Mouse (Mus musculus) T-helper 2 cell (primary cell): ENCODE measurements around the gene Tmem232.
"Not testable (repeated sequence)": the region's sequence is repeated elsewhere in the genome, so short reads cannot be mapped to it uniquely, and the experiment has no call there.

Experiments
- in situ Hi-C: fragments of 300-600 bp; cut with MboI, MseI; formaldehyde crosslinking; loops from one replicate; pipeline ENCODE4 v1.15.1; 2025; ENCODE audit warnings: high pct_unique_total_duplicates

Gene Tmem232

DNA sequence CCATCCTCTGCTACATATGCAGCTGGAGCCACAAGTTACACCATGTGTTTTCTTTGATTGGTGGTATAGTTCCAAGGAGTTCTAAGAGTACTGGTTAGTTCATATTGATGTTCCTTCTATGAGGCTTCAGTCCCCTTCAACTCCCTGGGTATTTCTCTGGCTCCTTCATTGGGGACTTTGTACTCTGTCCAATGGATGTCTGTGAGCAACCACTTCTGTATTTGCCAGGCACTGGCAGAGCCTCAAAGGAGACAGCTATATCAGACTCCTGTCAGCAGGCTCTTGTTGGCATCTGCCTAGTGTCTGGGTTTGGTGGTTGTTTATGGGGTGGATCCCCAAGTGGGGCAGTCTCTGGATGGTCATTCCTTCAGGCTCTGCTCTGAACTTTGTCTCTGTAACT lies 8.2 kb downstream of the Tmem232 start:
- in situ Hi-C loops: loop anchor here (10.0 kb wide), 1 partner anchor 1038 kb away; no protein-coding TSS in a partner anchor

DNA sequence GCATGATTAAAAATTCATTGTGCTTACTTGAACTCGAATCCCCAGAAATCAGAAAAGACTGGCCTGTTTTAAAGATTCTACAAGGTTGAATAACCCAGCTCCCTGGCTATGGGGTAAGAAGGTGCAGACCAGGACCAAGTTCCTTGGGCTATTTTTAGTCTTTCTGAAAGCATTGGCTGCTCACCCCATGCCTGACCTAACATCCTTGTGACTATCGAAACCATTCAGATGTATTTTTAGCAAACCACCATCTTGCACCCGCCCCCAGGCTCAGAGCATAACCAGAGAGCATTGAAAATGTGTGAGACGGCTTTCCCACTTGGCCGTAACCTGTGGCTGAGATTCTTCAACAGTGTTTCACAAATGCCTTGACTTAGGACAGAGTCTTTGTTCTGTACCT lies 13.1 kb downstream of the Tmem232 start:
- in situ Hi-C loops: no loop called here

DNA sequence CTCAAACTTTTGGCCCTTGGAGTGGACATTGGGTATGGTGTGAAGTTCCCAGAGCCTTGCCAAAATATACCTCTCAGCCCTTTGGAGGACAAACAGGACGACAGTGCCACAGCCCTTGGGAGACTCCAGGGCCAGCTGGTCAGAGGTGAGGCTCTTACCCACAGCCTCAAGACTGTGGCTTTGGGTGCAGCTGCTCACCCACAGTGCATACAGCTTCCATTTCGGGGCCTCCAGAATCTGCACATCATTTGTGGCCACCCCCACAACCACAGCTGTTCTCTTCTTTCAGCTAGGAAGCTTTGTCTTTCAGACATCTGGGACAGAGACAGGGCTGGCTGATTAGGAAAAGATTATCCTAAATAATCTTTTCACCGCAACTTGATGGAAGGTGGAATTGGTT lies 27.1 kb downstream of the Tmem232 start:
- in situ Hi-C loops: loop anchor here (10.0 kb wide), 1 partner anchor 1559 kb away; no protein-coding TSS in a partner anchor

DNA sequence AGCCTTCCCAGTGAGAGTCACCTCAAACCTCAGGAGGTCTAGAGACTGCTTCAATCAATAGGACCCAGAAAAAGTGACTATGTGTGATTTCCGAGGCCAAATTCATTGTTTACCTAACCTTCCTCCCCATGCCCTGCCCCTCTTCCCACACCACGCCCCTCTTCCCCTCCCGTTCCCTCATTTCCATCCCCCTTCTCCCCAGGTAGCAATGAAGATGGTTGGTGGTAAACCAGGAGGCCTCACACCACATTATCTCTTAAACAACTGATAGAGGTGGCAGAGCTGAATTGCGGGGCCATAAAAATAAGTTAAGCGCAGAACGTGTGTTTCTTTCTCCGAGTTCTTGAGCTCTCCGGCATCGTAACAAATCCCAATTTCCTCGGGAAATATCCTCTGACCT lies 55.9 kb downstream of the Tmem232 start:
- in situ Hi-C loops: no loop called here

DNA sequence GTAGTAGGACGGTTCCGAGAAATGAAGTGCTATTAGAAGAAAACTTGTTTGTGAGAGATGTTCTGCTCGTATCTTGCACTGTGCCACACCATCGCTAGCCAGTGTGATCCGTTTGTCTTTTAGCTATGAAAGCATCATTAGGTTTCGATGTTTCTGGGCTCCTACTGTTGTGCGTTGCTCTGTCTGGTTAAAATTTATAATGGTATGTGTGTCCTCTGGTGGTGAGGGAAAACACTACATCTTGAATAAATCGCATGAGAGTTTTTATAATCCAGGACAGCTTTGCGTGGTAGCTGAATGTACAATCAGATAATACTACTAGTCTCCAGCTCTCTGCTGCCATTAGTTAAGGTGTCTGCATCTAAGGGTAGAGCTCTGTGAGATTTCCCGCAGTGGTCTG lies 63.8 kb downstream of the Tmem232 start:
- in situ Hi-C loops: no loop called here

DNA sequence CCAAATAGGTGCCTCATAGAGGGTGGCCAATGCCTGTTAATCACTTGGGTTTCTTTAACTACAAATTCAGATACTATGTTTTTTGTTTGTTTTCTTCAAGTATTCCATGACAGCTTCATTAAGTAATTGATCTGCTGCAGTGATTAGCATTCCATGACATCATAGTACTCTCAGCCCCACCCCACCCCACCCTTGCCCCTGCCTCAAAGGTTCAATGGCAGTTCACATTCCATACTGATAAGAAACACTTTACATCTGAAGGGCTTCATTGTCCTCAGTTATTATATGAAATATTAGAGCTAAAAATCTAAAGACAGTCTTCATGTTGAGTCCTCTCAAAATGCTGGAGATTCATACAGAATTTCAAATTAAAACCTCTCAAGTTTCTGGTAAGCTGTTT lies 89.8 kb downstream of the Tmem232 start:
- in situ Hi-C loops: no loop called here

DNA sequence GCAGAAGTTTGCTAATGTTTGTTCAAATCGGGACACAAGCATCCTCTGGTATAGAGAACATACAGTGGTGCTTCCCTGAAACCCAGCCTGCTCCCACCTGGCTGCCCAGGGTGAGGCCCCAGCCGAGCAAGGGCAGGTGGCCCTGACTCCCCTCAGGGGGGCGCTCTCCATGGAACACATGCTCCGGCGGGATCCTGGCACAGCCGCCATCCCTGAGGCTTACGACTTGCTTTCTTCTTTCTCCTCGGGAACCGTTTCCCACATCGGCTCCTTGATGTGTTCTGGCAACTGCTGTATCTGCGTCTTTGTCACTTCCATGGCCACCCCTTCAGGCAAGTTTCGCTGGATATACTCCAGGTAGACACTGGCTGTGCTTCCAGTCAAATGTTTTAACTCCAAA lies 102.7 kb downstream of the Tmem232 start:
- in situ Hi-C loops: not testable (repeated sequence)

DNA sequence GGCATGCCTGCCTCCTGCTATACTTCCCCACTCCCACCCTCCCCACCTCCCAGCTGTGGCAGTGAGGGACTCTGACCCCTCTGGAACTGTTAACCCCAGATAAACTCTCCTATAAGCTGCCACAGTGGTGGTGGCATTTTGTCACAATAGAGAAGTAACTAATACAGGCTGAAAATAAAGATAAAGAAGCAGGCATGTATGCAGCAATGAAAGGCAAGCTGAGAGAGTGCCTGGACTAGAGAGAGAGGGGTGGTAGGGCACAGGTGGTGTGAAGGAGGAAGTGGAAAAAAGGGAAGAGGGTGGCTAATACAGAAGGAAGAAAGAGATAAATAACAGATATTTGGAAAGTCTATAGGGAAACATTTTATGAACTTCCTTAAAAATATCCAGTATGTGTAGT lies 121.5 kb downstream of the Tmem232 start:
- in situ Hi-C loops: loop anchor here (10.0 kb wide), 1 partner anchor 856 kb away; no protein-coding TSS in a partner anchor

DNA sequence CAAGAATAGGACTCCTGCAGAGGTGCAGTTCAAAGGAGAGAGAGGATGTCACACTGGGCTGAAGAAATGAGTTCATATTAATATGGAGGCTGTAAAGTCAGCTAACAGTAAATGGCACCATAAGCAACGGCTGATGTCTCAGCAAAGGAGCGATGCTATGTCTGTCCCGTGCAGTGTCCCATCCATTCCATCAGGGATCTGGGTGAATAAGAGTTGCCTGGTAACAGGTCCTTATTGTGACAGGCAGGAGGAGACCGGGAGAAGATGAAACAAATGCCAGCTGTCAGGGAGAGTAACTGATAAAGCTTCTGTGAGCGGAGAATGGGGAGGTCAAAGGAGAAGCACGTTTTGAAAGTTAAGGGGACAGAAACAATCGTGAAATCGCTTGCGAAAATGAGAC lies 135.3 kb downstream of the Tmem232 start:
- in situ Hi-C loops: no loop called here

DNA sequence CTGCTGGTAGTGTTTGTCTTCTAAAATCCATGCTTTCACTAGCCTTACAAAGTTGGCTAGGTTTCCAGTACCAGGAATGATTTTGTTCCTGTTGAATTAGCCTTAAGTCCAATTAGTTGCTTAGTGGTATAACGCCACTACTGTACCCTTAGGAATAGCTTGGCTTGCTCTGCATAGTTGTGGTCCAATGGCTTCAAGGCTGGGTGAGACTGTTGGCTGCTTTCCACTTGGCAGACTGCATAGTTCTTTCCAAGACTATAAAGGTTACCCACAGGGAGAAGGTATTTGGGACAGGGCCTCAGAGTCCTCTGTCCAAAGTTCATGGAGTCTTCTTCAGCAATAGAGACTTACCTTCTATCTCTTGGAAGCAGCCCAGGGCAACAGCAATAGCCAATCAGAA lies 139.7 kb downstream of the Tmem232 start:
- in situ Hi-C loops: no loop called here

DNA sequence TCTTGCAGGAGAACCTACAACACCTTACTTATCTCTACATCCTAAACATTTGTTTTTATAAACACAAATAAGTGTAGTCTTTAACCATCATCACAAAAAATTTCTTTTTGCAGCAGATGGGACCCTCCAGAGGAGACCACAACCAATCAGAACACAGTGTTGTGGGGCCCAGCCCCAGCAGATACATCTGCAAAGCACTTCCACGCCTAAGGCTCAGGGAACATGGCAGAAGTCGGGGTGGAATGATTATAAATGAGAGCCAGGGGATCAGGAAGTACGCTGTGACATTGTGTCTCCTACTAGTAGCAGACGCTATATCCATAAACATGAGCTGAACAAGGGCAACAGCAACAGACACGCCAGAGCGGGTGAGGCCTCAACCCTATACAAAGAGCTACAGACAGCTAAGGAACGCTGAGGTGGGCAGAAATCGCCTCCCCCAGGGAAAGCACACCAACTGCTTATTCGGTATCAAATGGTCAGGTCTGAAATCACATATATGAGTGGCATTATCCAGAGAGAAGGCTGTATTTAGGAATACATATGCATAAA lies 156.1 kb downstream of the Tmem232 start:
- in situ Hi-C loops: no loop called here

DNA sequence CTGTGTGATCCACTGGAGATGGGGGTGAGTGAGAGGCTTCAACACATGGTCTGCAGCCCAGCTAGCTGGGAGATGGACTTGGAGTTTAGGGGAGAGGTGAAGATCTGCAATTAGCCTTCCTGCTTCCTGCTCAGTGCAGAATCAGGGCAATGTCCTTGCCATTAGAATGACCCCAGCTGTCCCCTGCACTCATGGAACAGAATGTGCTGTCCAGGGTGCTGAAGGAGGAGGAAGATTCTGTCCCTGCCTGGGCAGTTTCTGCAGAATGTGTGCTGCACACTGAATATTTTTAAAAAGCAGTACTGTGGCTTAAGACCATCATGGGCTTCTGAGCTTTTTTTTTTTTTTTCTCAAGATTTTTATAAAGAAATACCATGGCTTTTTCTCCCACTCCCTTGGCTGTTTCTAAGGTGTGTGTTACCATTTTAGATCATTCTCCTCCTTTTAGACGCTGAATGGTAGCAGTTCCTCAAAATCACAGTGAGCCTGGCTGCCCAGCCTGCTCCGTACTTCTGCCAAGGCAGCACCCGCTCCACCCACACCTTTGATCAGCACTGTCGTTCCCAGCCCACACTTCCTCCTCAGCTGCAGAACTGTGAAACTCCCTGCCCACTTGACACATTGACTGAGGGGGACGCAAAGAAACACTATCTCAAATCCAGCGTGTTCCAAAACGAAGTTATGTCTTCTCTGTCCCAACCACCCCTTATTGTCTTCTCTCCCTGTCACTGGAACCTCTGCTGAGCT lies 170.4 kb downstream of the Tmem232 start:
- in situ Hi-C loops: no loop called here

DNA sequence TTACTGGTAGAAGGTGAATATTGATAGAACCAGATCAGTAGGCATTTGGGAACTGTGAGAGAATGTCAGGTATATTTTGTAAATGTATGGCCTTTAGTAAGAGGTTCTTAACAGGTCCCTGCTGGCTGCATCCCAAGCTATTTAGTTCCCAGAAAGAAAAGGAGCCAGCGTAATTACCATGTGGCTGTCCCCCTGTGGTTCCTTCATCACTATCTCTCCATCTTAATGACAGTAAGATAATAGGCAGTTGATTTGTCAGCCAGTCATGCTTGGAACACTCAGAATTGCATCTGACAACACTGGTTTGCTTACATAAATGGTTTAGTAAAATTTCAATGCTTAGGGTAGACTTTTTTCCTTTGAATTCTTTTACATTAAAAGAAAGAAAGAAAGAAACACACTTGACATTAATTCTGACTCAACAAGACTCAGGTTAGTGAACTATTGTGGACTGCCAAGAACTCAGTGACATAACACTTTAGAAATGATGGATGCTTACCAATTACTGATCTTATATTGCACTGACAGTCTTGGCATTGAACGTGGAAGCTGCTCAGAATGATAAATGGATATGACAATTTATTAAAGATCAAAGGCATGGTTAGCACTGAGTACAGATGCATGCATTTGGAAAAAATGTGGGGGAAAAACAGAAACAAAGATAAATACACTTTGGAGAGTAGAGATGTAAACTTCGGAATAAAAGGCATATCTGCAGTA lies 174.9 kb downstream of the Tmem232 start:
- in situ Hi-C loops: no loop called here

DNA sequence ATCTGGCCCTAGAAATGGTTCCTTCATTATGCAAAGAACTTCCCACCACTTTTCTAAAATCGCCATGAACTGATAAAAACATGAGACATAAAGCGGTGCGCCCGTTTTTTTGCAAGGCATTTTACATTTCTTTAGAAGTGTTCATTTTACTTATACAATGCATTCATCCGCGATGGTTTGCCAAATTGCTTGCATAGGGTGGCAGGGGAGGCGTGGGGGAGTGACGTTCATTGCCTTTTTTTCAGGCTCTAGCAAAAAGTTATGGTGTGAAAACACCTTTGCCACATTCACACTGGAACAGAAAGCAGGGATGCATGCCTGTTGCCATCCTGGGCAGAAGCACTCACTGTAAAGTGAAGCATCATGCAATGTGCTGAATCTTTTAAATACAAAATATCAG lies 188.7 kb downstream of the Tmem232 start:
- in situ Hi-C loops: no loop called here

DNA sequence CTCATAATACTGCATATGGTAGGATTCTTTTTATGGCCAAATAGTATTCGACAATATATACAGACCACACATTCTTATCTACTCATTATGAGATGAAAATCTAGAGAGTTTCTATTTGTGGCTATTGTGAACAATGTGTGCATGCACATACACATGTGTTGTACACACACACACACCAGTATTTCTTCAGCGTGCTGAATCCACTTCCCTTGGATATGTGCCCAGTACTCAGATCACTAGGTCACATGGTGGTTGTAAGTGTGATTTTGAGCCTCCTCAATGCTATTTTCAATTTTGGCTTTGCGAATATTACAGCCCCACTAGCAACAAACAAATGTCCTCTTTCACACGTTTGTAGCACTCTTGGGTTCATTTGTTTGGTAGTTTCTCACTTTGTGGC lies 200.6 kb downstream of the Tmem232 start:
- in situ Hi-C loops: no loop called here

DNA sequence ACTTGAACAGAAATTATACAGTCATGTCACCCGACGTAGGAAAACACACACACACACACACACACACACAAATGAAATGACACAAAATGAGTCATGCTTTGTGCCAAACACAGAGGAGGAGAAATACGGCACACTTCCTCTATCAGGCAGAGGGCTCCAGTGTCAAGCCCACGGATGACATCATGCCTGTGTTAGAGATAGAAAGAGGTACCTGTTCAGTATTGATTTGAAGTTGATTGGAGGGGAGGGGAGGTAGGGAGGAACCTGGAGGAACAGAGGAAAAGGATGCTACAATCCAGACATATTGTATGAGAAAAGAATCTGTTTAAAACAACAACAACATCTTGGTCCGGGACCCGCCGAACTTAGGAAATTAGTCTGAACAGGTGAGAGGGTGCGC lies 209.8 kb downstream of the Tmem232 start:
- in situ Hi-C loops: no loop called here

DNA sequence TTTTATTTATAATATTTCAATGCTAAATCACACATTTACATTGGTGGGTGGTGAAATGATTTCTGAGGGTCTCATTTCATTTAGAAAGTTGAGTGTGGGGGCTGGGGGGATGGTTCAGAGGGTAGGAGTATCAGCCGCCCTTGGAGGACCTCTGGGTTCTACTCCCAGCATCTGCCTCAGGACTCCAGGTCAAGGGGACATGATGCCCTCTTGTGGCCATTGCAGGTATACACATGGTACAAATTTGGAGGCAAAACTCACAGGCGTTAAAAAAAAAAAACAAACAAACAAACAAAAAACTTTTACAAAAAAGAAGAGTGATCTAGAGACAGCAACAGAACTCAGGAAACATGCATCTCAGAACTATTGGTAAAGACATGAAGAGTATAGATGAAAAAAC lies 215.3 kb downstream of the Tmem232 start:
- in situ Hi-C loops: no loop called here

DNA sequence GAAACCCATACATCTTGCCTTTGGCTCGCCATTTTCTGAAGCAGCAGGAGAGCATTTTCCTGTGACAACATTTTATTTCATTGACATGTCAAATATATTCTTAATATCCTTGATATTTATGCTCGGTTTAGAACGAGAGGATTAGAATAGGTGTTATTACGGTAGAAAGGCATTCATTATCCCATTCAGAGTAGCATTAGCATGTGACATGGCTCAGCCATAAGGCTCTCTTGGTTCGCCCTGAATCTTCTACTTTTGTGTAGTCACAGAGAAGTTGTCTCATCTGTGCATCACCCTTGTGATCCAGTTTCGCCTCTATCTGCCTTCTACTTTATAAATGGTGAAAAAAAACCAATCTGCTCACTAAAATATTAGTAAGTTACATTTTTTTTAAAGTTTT lies 220.0 kb downstream of the Tmem232 start:
- in situ Hi-C loops: no loop called here

DNA sequence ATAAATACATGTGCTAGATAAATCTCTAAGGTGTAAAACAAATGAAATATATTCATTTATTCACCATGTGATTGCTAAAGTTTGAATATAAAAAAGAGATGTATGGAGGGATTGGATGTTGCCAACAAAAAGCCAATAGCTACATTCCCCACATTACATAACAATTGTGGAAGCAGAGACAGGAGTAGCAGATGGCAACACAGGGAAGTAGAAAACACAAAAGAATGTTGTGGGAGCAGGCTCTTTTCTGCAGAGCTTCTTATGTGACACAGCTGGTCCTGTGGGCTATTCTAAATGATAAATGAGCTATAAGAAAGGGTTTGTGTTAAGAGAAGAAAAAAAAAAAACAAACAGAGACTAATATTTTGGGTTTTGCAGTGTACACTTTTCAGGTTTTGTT lies 240.6 kb downstream of the Tmem232 start:
- in situ Hi-C loops: loop anchor here (5.0 kb wide), 1 partner anchor 192 kb away; no protein-coding TSS in a partner anchor

DNA sequence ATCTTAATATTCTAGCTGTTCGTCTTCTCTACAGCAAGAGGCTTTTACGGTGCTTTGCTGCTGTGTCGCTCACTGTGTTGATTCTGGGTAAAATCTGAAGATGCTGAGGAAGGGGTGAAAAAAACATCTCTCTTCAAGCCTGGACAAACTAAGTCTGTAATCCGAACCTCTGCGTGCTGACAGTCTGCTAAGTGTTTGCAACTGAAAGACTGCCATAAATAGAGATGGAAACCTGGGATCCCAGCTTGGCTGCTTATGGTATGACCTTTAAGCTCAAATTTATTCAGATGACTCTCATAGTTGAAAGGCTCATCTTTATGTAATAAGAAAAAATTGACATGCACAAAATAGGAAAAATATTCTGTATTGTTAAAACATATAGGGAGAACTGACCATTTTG lies 242.8 kb downstream of the Tmem232 start:
- in situ Hi-C loops: no loop called here

DNA sequence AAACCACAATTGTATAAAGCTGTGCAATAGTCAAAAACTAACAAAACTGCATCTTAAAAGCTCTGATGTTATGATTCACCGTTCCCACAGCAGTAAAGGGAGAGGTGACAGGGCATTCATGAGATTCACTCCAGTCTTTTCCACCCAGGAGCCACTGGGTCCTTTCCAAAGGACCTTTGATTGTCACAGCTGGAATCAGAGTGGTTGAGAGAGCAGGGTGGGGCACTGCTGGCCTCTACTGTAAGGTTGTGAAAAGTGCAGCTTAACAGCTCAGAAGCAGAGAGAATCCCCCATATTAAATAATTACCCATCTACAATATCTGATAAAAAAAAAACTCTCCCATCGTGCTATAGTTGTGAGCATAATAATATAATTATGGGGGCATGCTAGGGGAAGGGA lies 288.4 kb downstream of the Tmem232 start:
- in situ Hi-C loops: no loop called here

DNA sequence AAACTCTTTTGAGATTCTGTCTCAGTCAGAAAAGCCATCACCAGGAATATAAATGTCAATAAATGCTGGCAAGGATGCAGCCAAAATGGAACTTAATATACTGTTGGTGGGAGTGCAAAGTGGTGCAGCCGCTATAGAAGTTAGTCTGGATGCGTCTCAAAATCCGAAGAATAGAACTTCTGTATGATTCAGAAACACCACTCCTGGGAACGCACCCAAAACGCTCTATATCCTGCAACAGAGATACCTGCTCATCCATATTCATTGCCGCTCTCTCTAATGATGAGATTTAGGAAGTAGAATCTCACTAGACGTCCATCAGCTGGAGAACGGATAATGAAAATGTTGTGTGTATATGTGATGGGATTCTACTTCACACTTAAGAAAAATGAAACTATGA lies 290.3 kb downstream of the Tmem232 start:
- in situ Hi-C loops: no loop called here

DNA sequence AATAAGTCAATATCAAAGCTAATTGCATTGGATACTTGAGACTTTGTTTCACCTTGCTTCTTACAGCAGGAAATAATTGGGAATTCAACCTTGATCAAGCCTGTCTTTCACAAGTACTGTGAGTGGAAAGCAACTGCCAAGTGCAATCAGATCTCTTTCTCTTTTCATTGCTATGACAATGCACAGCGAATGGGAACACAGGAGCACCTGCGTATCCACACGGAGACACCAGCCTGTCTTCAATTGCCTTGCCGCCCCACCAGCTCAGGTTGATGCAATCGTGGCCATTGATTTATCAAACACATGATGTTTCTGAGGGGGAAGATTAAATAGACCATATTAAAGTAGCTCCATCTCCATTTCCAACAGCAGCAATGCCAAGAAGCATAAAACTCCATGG lies 296.9 kb downstream of the Tmem232 start:
- in situ Hi-C loops: no loop called here
